Mouse (Mus musculus) lung, adult 2 months (tissue): ENCODE data around the gene Slc10a7.

Experiments
- CTCF ChIP-seq: fragments of 200-500 bp; IDR thresholded peaks from 2 replicates; pipeline ENCODE4 v1.5.1; 2011; ENCODE audit warnings: mild to moderate bottlenecking, low read length, control low read depth; ENCODE audit not compliant: insufficient read depth
- POLR2A ChIP-seq: fragments of 200-500 bp; IDR thresholded peaks from 2 replicates; pipeline ENCODE4 v1.6.1; 2011; ENCODE audit warnings: low read depth, mild to moderate bottlenecking, control low read depth, low read length, borderline replicate concordance; ENCODE audit errors: extremely low read depth

DNA sequence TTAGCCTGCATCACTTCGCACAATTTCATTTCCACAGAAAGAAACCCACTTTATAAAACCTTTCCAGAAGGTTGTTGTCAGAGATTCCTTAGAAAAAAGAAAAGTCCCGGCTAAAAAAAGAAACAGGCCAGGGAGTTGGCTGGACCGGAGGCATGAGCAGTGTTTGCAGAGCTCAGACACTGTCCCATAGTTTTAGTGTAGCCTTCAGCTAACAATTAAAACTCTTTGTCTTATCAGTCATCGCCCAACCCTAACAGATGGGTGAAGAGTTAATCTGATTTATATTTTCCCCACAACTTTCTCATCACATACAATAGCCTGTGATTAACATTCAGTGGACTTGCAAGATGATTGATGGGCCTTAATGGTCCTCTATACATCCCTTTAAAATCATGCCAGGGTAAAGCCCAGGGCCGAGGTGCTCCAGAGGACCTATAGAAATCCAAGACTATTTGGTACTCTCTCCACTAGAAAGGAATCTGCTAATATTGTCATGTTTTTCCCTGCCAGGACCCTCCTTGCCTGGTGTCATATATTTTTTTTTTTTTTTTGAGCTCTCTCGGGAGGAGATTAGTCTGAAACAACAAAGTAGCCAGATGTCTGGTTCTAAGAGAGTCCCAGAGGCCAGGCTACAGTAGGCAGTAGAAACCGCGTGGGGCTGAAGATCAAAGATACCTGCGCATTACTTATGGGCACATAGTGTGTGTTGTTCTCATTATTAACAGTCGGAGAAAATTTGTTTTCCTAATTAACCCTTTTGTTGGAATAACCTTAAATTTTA, 41.0 kb downstream of the Slc10a7 start:
- TF ChIP-seq CTCF (no peak), POLR2A (no peak)
